Mouse (Mus musculus): ENCODE results near the gene Cwc25.

DNA sequence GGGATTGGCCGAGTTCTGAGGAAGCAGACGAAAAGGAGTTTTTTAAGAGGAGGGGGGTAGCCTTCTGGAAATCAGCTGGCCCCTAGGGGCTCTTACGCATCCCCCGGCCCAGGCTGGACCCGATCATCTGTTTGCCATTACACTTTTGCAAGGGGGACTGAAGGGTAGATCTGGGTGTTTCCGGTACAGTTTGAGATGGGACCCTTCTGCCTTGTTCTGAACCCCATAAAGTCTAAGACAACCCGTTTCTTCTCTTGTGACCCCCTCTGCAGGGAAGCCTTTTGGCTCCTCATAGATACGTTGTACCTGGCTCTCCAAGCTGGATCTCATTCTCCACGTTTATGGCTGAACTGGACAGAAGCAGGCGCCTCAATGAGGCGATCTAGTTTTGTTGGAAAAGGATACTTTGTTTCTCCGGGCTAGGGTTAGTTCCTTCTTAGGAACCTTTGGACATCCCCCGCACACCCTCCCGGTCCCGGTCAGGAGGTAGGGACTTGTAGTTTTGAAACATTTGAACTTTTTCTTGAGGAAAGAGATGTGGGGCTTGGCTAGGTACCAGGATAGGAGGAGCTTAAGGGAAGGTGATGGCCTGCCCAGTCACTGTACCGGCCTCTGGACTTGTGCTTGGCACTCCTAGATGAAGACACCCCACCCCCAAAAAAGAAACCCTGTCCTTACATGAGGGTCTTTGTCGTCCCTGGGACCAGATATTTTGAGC lies 34.5 kb upstream of the Cwc25 start:
- TF ChIP-seq CTCF (conservative IDR thresholded peaks at IDR 0.05; ENCODE audit: insufficient read depth, insufficient read length, low read depth, low read length) (no peak), POLR2A (IDR thresholded peaks at IDR 0.05; ENCODE audit: low read depth, low read length) (no peak)
